Mouse (Mus musculus) E14TG2a.4 (cell line): ENCODE results near the gene Nrxn1.

Source experiments
- CTCF ChIP-seq: conservative IDR thresholded peaks from 2 replicates; pipeline ENCODE4 v1.5.1; 2014; ENCODE audit warnings: low read length
- NANOG ChIP-seq: IDR thresholded peaks from 2 replicates; pipeline ENCODE4 v1.6.1; 2014; ENCODE audit warnings: borderline replicate concordance, low read length, mixed read lengths
- POU5F1 ChIP-seq: IDR thresholded peaks from 2 replicates; pipeline ENCODE4 v1.6.1; 2014; ENCODE audit warnings: low read length, borderline replicate concordance

DNA sequence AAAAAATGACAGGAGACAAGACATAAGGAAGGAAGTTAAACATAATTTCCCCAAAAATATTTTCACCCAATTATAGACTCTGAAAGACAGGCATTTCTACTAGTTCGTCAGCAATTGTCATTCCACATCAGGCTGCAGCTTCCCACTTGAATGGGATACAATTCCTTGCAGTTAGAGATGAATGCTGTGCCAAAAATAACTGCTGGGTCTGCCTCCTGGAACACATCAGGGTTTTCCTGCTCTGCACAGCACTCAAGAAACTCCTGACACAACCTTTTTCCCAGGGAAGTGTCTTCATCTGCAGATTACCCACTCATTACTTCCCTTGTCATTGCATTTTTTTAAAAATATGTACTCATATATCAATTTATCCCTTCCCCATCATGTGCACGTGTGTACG lies 44.0 kb upstream of the Nrxn1 start:
- TF ChIP-seq CTCF (no peak), NANOG (no peak), POU5F1 (no peak)
